Mouse (Mus musculus) ES-E14 (cell line): ENCODE results near the gene Frat1. TPM values are rescaled to one million over a fixed set of nuclear protein-coding genes. Genes with fewer than 3 reads are reported as not detected.

ENCODE experiments used
- DNase-seq: peaks from one replicate; pipeline ENCODE4 v3.0.0-alpha.2; 2013; ENCODE audit warnings: low read depth, low spot score
- H3K27ac ChIP-seq: 2 replicates; pipeline ENCODE4 v1.5.1; 2012; ENCODE audit warnings: low read depth, mild to moderate bottlenecking, low read length, moderate library complexity, mixed read lengths; ENCODE audit not compliant: poor library complexity, insufficient read depth, severe bottlenecking
- H3K36me3 ChIP-seq: 2 replicates; pipeline ENCODE4 v1.6.1; 2012; ENCODE audit warnings: mild to moderate bottlenecking, low read length, moderate library complexity, mixed read lengths; ENCODE audit not compliant: control insufficient read depth, poor library complexity, insufficient read depth, severe bottlenecking
- H3K4me1 ChIP-seq, 2 experiments: fragments of 150-350 bp in 1 of 2; sonication (generic) in 1 of 2; 2 replicates each; pipeline ENCODE4 v1.6.1; 2012; ENCODE audit warnings: low read length in 2 of 2, mild to moderate bottlenecking in 1 of 2, mixed read lengths in 1 of 2; ENCODE audit not compliant: control insufficient read depth in 2 of 2, insufficient read depth in 2 of 2, poor library complexity in 1 of 2
- H3K4me3 ChIP-seq, 2 experiments: fragments of 150-350 bp in 1 of 2; sonication (generic) in 1 of 2; 2 replicates each; pipeline ENCODE4 v1.5.1; 2012; ENCODE audit warnings: low read length in 2 of 2, low read depth in 1 of 2, mild to moderate bottlenecking in 1 of 2, mixed read lengths in 1 of 2; ENCODE audit not compliant: insufficient read depth in 1 of 2, poor library complexity in 1 of 2, severe bottlenecking in 1 of 2
- H3K9ac ChIP-seq: 2 replicates; pipeline ENCODE4 v1.6.1; 2012; ENCODE audit warnings: low read depth, mild to moderate bottlenecking, low read length, mixed read lengths; ENCODE audit not compliant: poor library complexity, insufficient read depth, severe bottlenecking
- H3K9me3 ChIP-seq: fragments of 150-350 bp; sonication (generic); 2 replicates; pipeline ENCODE4 v1.6.1; 2012; ENCODE audit warnings: low read depth, mild to moderate bottlenecking, low read length; ENCODE audit not compliant: control insufficient read depth, insufficient read depth
- CHD2 ChIP-seq: IDR thresholded peaks from 2 replicates; pipeline ENCODE4 v1.6.1; 2014; ENCODE audit warnings: mild to moderate bottlenecking, low read depth, low read length, inconsistent platforms
- HCFC1 ChIP-seq: IDR thresholded peaks from 2 replicates; pipeline ENCODE4 v1.6.1; 2012; ENCODE audit warnings: low read length, inconsistent platforms, borderline replicate concordance; ENCODE audit not compliant: insufficient read depth
- MAFK ChIP-seq: IDR thresholded peaks from 2 replicates; pipeline ENCODE4 v1.6.1; 2014; ENCODE audit warnings: mild to moderate bottlenecking, low read depth, low read length, inconsistent platforms; ENCODE audit not compliant: insufficient read depth
- ZC3H11A ChIP-seq: IDR thresholded peaks from 2 replicates; pipeline ENCODE4 v1.6.1; 2012; ENCODE audit warnings: low read depth, mild to moderate bottlenecking, inconsistent platforms, low read length, borderline replicate concordance
- ZNF384 ChIP-seq: IDR thresholded peaks from 2 replicates; pipeline ENCODE4 v1.6.1; 2012; ENCODE audit warnings: low read depth, low read length, inconsistent platforms
- in situ Hi-C, 2 experiments: fragments of 600-800 bp; cut with MboI; formaldehyde crosslinking; loops; one replicate each; pipeline ENCODE4 v1.15.1; 2025; ENCODE audit warnings: low sequenced_read_pairs in 2 of 2, inconsistent platforms in 1 of 2; ENCODE audit not compliant: unreplicated experiment in 2 of 2
- total RNA-seq: library from RNA; depleted of rRNA; stranded (reverse); fragments of 300-350 nt; gene quantifications from 2 replicates; pipeline ENCODE4 v1.2.3, GENCODE M21; 2012

Gene Frat1
- total RNA-seq, 1 experiment = 2.5 TPM

DNA sequence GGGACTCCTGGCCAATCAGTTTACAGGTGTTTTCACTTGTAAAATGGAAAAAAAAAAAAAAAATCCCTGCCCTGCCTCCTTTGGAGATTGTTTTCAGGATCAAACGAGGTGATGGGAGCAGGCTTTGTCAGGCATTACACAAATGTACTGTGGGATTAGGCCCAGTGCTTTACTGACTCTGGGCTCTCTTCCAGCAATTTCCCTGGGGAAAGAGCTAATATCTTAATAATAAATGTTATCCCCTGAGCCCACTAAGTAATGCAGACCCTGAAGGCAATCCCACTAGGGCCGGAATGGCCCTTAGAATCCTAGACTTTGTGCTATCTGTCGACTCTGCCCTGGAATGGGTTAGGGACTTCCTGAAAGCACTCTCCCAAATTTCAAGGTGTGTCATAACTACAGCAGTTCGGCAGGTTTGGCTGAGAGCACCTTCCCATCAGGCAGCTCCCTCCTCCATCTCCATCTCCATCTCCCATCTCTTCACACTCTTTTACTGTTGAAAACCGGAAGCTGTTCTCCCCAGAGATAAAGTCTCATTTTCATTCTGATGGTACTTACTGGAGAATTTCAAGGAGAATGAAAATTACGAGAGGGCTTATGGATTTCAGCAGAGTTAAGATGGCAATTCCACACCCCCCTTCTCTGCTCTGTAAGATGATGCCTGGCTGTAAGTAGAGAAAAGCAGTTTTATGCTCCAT lies 20.4 kb downstream of the Frat1 start:
- no peaks in the 10 kb centered on the region for H3K36me3 ChIP-seq
- H3K9ac ChIP-seq = no peak overlapping the region
- no peak overlapping the region for H3K27ac ChIP-seq
- no peak for DNase-seq
- no peak overlapping the region for H3K4me3 ChIP-seq
- peaks cover 0 to 17% of the 10 kb centered on the region in 2 experiments; a peak in 2 of 4 replicates for H3K4me1 ChIP-seq
- H3K9me3 ChIP-seq = no peaks in the 10 kb centered on the region
- TF ChIP-seq HCFC1 = no peak
- TF ChIP-seq ZNF384 = no peak
- no peak for TF ChIP-seq ZC3H11A
- in situ Hi-C loops = no loop called here

DNA sequence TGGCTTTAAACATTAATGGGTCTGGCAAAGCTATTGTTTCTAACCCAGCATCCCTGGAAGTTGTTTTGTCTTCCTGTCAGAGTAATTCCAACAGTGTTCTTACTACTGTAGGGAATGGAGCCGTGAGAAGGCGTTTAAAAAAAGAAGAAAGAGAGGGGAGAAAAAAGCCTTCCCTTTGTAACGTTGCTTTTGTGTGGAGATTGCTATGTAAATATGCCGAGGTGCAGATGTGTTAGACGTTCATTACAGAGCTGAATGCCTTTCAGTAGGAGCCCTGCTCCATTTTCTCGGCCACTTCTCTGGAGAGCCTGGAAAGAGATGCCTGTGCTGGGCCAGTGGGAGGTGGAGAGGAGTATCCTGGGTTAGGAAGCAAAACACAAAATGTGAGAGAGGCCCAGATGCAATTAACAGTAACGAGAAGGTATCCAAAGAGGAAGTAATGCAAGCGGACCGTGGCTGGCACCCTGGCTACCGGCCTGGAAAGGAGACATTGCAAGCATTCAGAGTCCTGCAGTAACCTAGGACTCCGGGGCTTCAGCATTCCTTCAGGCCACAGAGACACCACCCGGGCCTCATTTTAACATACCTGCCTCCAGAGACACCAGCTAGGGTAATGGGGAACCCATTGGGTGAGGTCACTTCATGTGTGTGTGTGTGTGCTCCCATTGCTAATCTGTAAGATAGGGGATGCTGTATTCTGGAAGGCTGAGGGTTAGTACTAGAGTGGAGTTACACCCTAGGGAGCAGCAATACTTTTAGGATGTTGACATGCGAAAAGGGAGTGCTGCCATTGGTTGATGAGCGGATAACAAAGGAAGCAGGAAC lies 21.2 kb downstream of the Frat1 start:
- DNase-seq = no peak
- in situ Hi-C loops = no loop called here

DNA sequence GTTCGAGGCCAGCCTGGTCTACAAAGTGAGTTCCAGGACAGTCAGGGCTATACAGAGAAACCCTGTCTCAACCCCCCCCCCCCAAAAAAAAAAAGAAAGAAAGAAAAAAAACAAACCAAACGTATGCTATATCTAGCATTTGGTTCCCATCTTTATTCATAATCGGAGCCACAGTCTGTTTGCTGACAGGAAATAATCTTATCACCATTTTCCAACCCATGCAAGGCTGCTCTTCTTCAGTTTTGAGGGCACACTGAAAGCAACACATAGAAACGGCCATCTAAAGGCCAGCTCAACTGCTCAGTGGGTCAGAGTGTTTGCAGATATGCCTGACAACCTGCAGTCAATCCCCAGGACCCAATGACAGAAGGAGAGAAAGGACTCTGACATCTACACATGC lies 22.7 kb downstream of the Frat1 start:
- in situ Hi-C loops = no loop called here
- Histone ChIP-seq H3K4me1 (peaks cover 0 to 12% of the 10 kb centered on the region in 2 experiments; a peak in 2 of 4 replicates), H3K9ac (no peak overlapping the region), H3K4me3 (no peak overlapping the region), H3K9me3 (no peaks in the 10 kb centered on the region), H3K27ac (no peak overlapping the region), H3K36me3 (no peaks in the 10 kb centered on the region)
- TF ChIP-seq HCFC1 (no peak), MAFK (no peak)
- DNase-seq = no peak

More for the DNA sequence above, 21.2 kb downstream of the Frat1 start:
- H3K9me3 ChIP-seq = no peaks in the 10 kb centered on the region
- H3K4me3 ChIP-seq = no peak overlapping the region
- no peaks in the 10 kb centered on the region for H3K36me3 ChIP-seq
- TF ChIP-seq HCFC1 (no peak), ZNF384 (no peak), ZC3H11A (no peak), MAFK (no peak), CHD2 (no peak)
- H3K27ac ChIP-seq = no peak overlapping the region
- peaks cover 0 to 17% of the 10 kb centered on the region in 2 experiments; a peak in 2 of 4 replicates for H3K4me1 ChIP-seq
- H3K9ac ChIP-seq = no peak overlapping the region

DNA sequence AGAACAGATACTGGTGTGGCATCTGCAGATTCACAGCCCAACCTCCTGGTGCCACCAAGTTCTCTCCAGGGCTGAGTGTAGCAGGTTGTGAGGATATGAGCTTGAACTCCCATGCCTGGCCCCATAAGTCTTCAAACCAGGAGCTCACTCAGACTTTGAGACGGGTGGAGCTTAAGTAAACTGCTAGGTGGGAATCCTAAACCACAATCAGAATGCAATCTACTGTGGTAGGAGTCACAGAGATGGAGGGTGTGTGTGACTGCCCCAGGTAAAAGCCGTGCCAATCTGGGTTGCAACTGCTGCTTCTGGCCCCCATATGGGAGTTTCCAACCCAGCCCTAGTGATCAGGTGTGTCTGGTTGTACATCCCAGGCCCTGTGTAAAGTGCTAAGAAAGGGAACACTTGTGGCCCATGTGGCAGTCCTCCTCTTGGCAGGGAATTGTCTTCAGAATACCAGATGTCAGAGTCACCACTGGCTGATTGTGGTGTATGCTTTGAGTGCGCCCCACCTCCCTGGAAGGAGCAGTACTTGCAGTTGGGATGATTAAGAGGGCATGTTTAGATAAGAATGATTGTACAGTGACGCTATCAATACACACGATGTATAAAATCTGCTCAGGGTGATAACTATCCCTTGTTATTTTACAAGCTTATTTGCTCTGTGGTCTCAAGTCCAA lies 27.5 kb downstream of the Frat1 start:
- no peak for TF ChIP-seq MAFK
- DNase-seq = no peak
- Histone ChIP-seq H3K9ac (no peak overlapping the region), H3K4me3 (no peak overlapping the region), H3K4me1 (0 out of 4 replicates have a peak, but pooled peaks cover 0 to 2% of the 10 kb centered on the region in 2 experiments), H3K9me3 (no peaks in the 10 kb centered on the region), H3K36me3 (peaks cover 6% of the 10 kb centered on the region; the same call in 1 of the 2 replicates), H3K27ac (no peak overlapping the region)
- in situ Hi-C loops = no loop called here
